Mouse (Mus musculus): ENCODE data around the gene Sncg.

DNA sequence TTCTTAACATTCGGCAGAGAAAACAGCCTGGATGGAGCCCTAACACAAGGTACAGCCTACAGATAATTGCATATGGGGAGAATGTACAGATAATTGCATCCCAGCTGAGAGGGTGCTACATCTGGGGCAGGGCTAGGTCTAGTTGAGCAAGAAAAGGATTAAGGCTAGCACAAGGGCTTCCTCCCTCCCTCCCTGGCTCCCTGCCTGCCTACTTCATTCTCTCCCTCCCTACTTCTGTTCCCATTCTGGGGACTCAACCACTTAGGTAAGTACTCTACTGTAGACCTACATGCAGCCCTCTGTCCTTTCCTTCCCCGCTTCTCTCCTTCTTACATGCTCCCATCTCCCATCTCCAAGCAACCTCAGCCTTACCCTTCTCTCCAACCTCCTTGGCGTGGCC, 21.3 kb downstream of the Sncg start:
- TF ChIP-seq ELF1 (IDR thresholded peaks at IDR 0.05; ENCODE audit: low read depth, low read length), result no peak
- no peak for TF ChIP-seq CTCF (conservative IDR thresholded peaks at IDR 0.05 in 1 of 2, IDR thresholded peaks at IDR 0.05 in 1 of 2; ENCODE audit: low read depth in 2 of 2, low read length in 2 of 2)
- TF ChIP-seq BHLHE40 (IDR thresholded peaks at IDR 0.05; ENCODE audit: low read depth, low read length), result no peak
- TF ChIP-seq POLR2A (IDR thresholded peaks at IDR 0.05; ENCODE audit: low read depth, low read length), result no peak
- TF ChIP-seq MEF2A (IDR thresholded peaks at IDR 0.05; ENCODE audit: borderline replicate concordance, low read depth, low read length), result no peak
- TF ChIP-seq MAX (IDR thresholded peaks at IDR 0.05; ENCODE audit: low read length), result no peak
- no peak for TF ChIP-seq JUN (IDR thresholded peaks at IDR 0.05; ENCODE audit: insufficient read depth, low read depth, low read length)
- TF ChIP-seq HCFC1 (IDR thresholded peaks at IDR 0.05; ENCODE audit: low read depth, low read length), result no peak
